ENCODE assay signal across 20 mouse cellular contexts in the genomic region with DNA sequence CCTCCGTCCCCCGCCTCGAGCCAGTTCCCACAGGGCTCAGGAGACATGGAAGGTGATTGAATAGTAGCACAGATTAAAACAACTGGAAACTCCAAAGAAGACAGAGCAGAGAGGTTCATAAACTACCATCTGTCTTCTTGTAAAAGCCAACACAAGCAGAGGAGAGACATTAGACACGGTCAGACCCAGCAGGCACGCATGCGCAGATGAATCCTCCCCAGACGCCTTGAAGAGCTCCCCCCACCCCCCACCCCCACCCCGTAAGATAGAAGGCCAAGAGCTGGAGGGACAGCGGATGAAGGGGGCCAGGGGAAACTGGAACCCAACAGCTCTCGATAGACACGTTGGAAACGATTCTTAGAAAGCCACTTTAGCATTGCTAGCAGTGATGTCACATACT.
"Had no signal": no experiment of that assay in that cellular context is flagged by ENCODE, and none has a peak within 500 bp of the region (broad histone marks: within the 10 kb centered on the region; RNA-seq: fewer than 3 reads in every experiment).

No protein-coding gene starts in this region.

- ATAC-seq: intestine, embryonic 16.5 days had no signal

- H3K4me2 ChIP-seq: limb, embryonic 13.5 days; liver, embryonic 13.5 days; midbrain, embryonic 12.5 days; neural tube, embryonic 12.5 days; neural tube, embryonic 15.5 days had no signal

- H3K27ac ChIP-seq: limb, embryonic 13.5 days; liver, embryonic 13.5 days; midbrain, embryonic 12.5 days; neural tube, embryonic 12.5 days; neural tube, embryonic 15.5 days; stomach, postnatal 0 days had no signal

- H3K4me1 ChIP-seq: liver, embryonic 13.5 days; midbrain, embryonic 12.5 days had no signal

- DNase-seq: kidney, adult 18-20 months; kidney, adult 9 months; kidney, postnatal 14 days; kidney, postnatal 4 days; liver; liver, embryonic 13.5 days; lung, adult 2 months; lung, postnatal 14 days; lung, postnatal 4 days; right cerebral cortex, adult 18-20 months; right cerebral cortex, postnatal 14 days; right cerebral cortex, postnatal 4 days; thymus, adult 18-20 months; thymus, postnatal 36 days had no signal

- H3K9me3 ChIP-seq: limb, embryonic 13.5 days; liver, embryonic 13.5 days; midbrain, embryonic 12.5 days; neural tube, embryonic 12.5 days; neural tube, embryonic 15.5 days had no signal

- H3K27me3 ChIP-seq: liver, embryonic 13.5 days; midbrain, embryonic 12.5 days; neural tube, embryonic 12.5 days; neural tube, embryonic 15.5 days had no signal

- H3K9ac ChIP-seq: limb, embryonic 13.5 days; liver, embryonic 13.5 days; midbrain, embryonic 12.5 days; neural tube, embryonic 12.5 days; neural tube, embryonic 15.5 days had no signal

- H3K4me3 ChIP-seq: limb, embryonic 13.5 days; liver, embryonic 13.5 days; midbrain, embryonic 12.5 days; neural tube, embryonic 12.5 days; neural tube, embryonic 15.5 days had no signal

- H3K36me3 ChIP-seq: limb, embryonic 13.5 days; liver, embryonic 13.5 days; midbrain, embryonic 12.5 days; neural tube, embryonic 12.5 days; neural tube, embryonic 15.5 days had no signal
